8 mouse cellular contexts compared by ENCODE assay signal in genomic region chr7:4751971-4752820, GRCm38 (mm10). TPM values are rescaled to one million over a fixed set of nuclear protein-coding genes. Genes with fewer than 3 reads are reported as not detected.
DNase-seq lines count a peak whose midpoint lies in the region; ATAC-seq lines count a peak whose summit lies in the region.

No protein-coding gene starts in this region.

- intact Hi-C loops in left cerebral cortex, postnatal 4 days (cut with DNase I), result loop anchor here (5.0 kb wide), 1 partner anchor 35 kb away; the partner anchor contains the start of gene Tmem238

- peak overlapping the region; percentile 21 for H3K4me3 ChIP-seq in embryonic facial prominence, embryonic 11.5 days (ENCODE audit: low read depth, low read length)
- H3K4me3 ChIP-seq in hindbrain, embryonic 14.5 days (replicated peaks; ENCODE audit: low read length), result peak overlapping the region; percentile 22
- peak overlapping the region; percentile 37 for H3K4me3 ChIP-seq in midbrain, embryonic 15.5 days

- DNase-seq in left cerebral cortex, postnatal 4 days, result peak; percentile 47
- no peak for DNase-seq in left cerebral cortex, adult 8-10 months (ENCODE audit: low spot score in 2 of 2)
- DNase-seq in embryonic facial prominence, embryonic 11.5 days (ENCODE audit: low spot score), result peak; percentile 83
- DNase-seq in hindbrain, embryonic 14.5 days (ENCODE audit: low spot score), result no peak
- DNase-seq in liver, result peak; percentile 89
- DNase-seq in thymus, postnatal 10 days (ENCODE audit: low spot score in 2 of 2), result peak; percentile 26 to 42
- no peak for DNase-seq in right cerebral cortex, postnatal 14 days

- H3K27ac ChIP-seq in embryonic facial prominence, embryonic 11.5 days (replicated peaks; ENCODE audit: low read depth, low read length), result peak overlapping the region; percentile 9
- no peak overlapping the region for H3K27ac ChIP-seq in hindbrain, embryonic 14.5 days
- no peak overlapping the region for H3K27ac ChIP-seq in midbrain, embryonic 15.5 days

- 2% methylated on average over 30 of the region's 30 CpGs for WGBS in embryonic facial prominence, embryonic 11.5 days
- WGBS in hindbrain, embryonic 14.5 days, result 2% methylated on average over 30 of the region's 30 CpGs
- WGBS in midbrain, embryonic 15.5 days, result under 1% methylated on average over 30 of the region's 30 CpGs

- no peaks in the 10 kb centered on the region for H3K27me3 ChIP-seq in embryonic facial prominence, embryonic 11.5 days (ENCODE audit: control insufficient read depth, insufficient read depth, low read length)
- H3K27me3 ChIP-seq in hindbrain, embryonic 14.5 days (ENCODE audit: control insufficient read depth, insufficient read depth, low read length), result no peaks in the 10 kb centered on the region
- H3K27me3 ChIP-seq in midbrain, embryonic 15.5 days (replicated peaks), result no peaks in the 10 kb centered on the region

- peak; percentile 70 for ATAC-seq in embryonic facial prominence, embryonic 11.5 days (replicated peaks; ENCODE audit: insufficient number of reproducible peaks, low FRiP score, low TSS enrichment, low read depth)
- ATAC-seq in hindbrain, embryonic 14.5 days (ENCODE audit: low FRiP score), result peak; percentile 65
- peak; percentile 77 for ATAC-seq in midbrain, embryonic 15.5 days (replicated peaks)

- H3K36me3 ChIP-seq in embryonic facial prominence, embryonic 11.5 days (replicated peaks; ENCODE audit: control insufficient read depth, insufficient read depth, low read depth, low read length), result no peaks in the 10 kb centered on the region
- peaks cover 2% of the 10 kb centered on the region; the same call in 1 of the 2 replicates for H3K36me3 ChIP-seq in hindbrain, embryonic 14.5 days (replicated peaks; ENCODE audit: control insufficient read depth, insufficient read depth)
- no peaks in the 10 kb centered on the region for H3K36me3 ChIP-seq in midbrain, embryonic 15.5 days (replicated peaks)

- no peaks in the 10 kb centered on the region for H3K4me1 ChIP-seq in embryonic facial prominence, embryonic 11.5 days (ENCODE audit: control insufficient read depth, insufficient read depth, low read length)
- H3K4me1 ChIP-seq in hindbrain, embryonic 14.5 days (replicated peaks; ENCODE audit: control insufficient read depth, insufficient read depth, low read length), result no peaks in the 10 kb centered on the region
- peaks cover 18% of the 10 kb centered on the region for H3K4me1 ChIP-seq in midbrain, embryonic 15.5 days

- H3K4me2 ChIP-seq in embryonic facial prominence, embryonic 11.5 days (ENCODE audit: low read depth, low read length), result peak overlapping the region; percentile 32
- H3K4me2 ChIP-seq in hindbrain, embryonic 14.5 days (replicated peaks), result peak overlapping the region; percentile 47
- peak overlapping the region; percentile 56 for H3K4me2 ChIP-seq in midbrain, embryonic 15.5 days

- no peaks in the 10 kb centered on the region for H3K9me3 ChIP-seq in embryonic facial prominence, embryonic 11.5 days (replicated peaks; ENCODE audit: control insufficient read depth, low read length)
- no peaks in the 10 kb centered on the region for H3K9me3 ChIP-seq in hindbrain, embryonic 14.5 days (ENCODE audit: control insufficient read depth, low read length)
- no peaks in the 10 kb centered on the region for H3K9me3 ChIP-seq in midbrain, embryonic 15.5 days

- H3K9ac ChIP-seq in embryonic facial prominence, embryonic 11.5 days (replicated peaks; ENCODE audit: low read length), result peak overlapping the region; percentile 11; the same call in 1 of the 2 replicates
- H3K9ac ChIP-seq in hindbrain, embryonic 14.5 days, result 0 out of 2 replicates have a peak overlapping the region, but pooled peaks have one; percentile 1
- peak overlapping the region; percentile 12; the same call in 1 of the 2 replicates for H3K9ac ChIP-seq in midbrain, embryonic 15.5 days

RNA-seq across cellular contexts. Expression of gene Cox6b2, which starts 0.7 kb away (rescaled TPM):
- 1 to 10 TPM; 7.3 to 8.8 TPM for total RNA-seq in left cerebral cortex, postnatal 4 days (2021)
- 1 to 10 TPM; 5.1 to 8.7 (median 6.8) TPM for total RNA-seq in left cerebral cortex, adult 8-10 months (2022)
- 41.6 and 42.1 TPM in 2 replicates for polyA plus RNA-seq in embryonic facial prominence, embryonic 11.5 days (2014; fragmentation: Nextera tagmentation; extraction: Ambion mirVana)
- 18.6 and 19.7 TPM in 2 replicates for polyA plus RNA-seq in hindbrain, embryonic 14.5 days (2014; fragmentation: Nextera tagmentation; extraction: Ambion mirVana)
- 21.6 and 23.6 TPM in 2 replicates for polyA plus RNA-seq in midbrain, embryonic 15.5 days (2015; fragmentation: Nextera tagmentation; extraction: Ambion mirVana)

RNA-seq across cellular contexts. Expression of gene Kmt5c, which starts 12.3 kb away (rescaled TPM):
- total RNA-seq in left cerebral cortex, postnatal 4 days (2021), result 10 to 100 TPM; 53.2 to 58.9 TPM
- total RNA-seq in left cerebral cortex, adult 8-10 months (2022), result 10 to 100 TPM; 22.0 to 31.3 (median 25.3) TPM
- polyA plus RNA-seq in embryonic facial prominence, embryonic 11.5 days (2014; fragmentation: Nextera tagmentation; extraction: Ambion mirVana), result 55.7 and 61.6 TPM in 2 replicates
- 44.9 and 53.7 TPM in 2 replicates for polyA plus RNA-seq in hindbrain, embryonic 14.5 days (2014; fragmentation: Nextera tagmentation; extraction: Ambion mirVana)
- polyA plus RNA-seq in midbrain, embryonic 15.5 days (2015; fragmentation: Nextera tagmentation; extraction: Ambion mirVana), result 75.3 and 77.2 TPM in 2 replicates

RNA-seq across cellular contexts. Expression of gene Fam71e2, which starts 18.9 kb away (rescaled TPM):
- not detected for total RNA-seq in left cerebral cortex, postnatal 4 days (2021)
- not detected for total RNA-seq in left cerebral cortex, adult 8-10 months (2022)
- polyA plus RNA-seq in embryonic facial prominence, embryonic 11.5 days (2014; fragmentation: Nextera tagmentation; extraction: Ambion mirVana), result not detected in 2 replicates
- polyA plus RNA-seq in hindbrain, embryonic 14.5 days (2014; fragmentation: Nextera tagmentation; extraction: Ambion mirVana), result not detected in 2 replicates
- not detected in 2 replicates for polyA plus RNA-seq in midbrain, embryonic 15.5 days (2015; fragmentation: Nextera tagmentation; extraction: Ambion mirVana)

RNA-seq across cellular contexts. Expression of gene Tmem150b, which starts 27.1 kb away (rescaled TPM):
- total RNA-seq in left cerebral cortex, postnatal 4 days (2021), result not detected
- under 1 TPM in 2 of 4 experiments, not detected in 2; 0.16 to 0.21 TPM for total RNA-seq in left cerebral cortex, adult 8-10 months (2022)
- not detected in 2 replicates for polyA plus RNA-seq in embryonic facial prominence, embryonic 11.5 days (2014; fragmentation: Nextera tagmentation; extraction: Ambion mirVana)
- 0.12 and 0.24 TPM in 2 replicates for polyA plus RNA-seq in hindbrain, embryonic 14.5 days (2014; fragmentation: Nextera tagmentation; extraction: Ambion mirVana)
- 0.09 and 0.25 TPM in 2 replicates for polyA plus RNA-seq in midbrain, embryonic 15.5 days (2015; fragmentation: Nextera tagmentation; extraction: Ambion mirVana)

RNA-seq across cellular contexts. Expression of gene Il11, which starts 30.5 kb away (rescaled TPM):
- 1 to 10 TPM in 1 of 2 experiments, under 1 TPM in 1; 0.82 to 1.2 TPM for total RNA-seq in left cerebral cortex, postnatal 4 days (2021)
- total RNA-seq in left cerebral cortex, adult 8-10 months (2022), result under 1 TPM; 0.26 to 0.70 (median 0.39) TPM
- 0.21 TPM in 1 of 2 replicates, not detected in the other for polyA plus RNA-seq in embryonic facial prominence, embryonic 11.5 days (2014; fragmentation: Nextera tagmentation; extraction: Ambion mirVana)
- 0.35 and 0.41 TPM in 2 replicates for polyA plus RNA-seq in hindbrain, embryonic 14.5 days (2014; fragmentation: Nextera tagmentation; extraction: Ambion mirVana)
- polyA plus RNA-seq in midbrain, embryonic 15.5 days (2015; fragmentation: Nextera tagmentation; extraction: Ambion mirVana), result 1.0 and 1.6 TPM in 2 replicates

Comparison
In these comparisons a context has a peak if more than half of its experiments do, and no peak if none do; other contexts are left out.
1. DNase-seq: peak in left cerebral cortex, postnatal 4 days (single experiment), embryonic facial prominence, embryonic 11.5 days (single experiment), liver (single experiment) and thymus, postnatal 10 days (2 of 2); none in left cerebral cortex, adult 8-10 months (0 of 2), hindbrain, embryonic 14.5 days (single experiment) and right cerebral cortex, postnatal 14 days (single experiment).
2. Peak in every context shown above with its lines, with median percentiles within 50 percentile points of each other: ATAC-seq, H3K4me2 ChIP-seq, H3K4me3 ChIP-seq and H3K9ac ChIP-seq.